Mouse (Mus musculus) hindbrain, embryonic 12.5 days (tissue): ENCODE measurements around the gene Hpf1. TPM values are rescaled to one million over a fixed set of nuclear protein-coding genes. Genes with fewer than 3 reads are reported as not detected.
A peak's percentile ranks its signal among the peaks of the same experiment; 100 is the strongest.

ENCODE experiments used
- ATAC-seq: fragments of 200-750 bp; cut with Nextera tagmentation; 2 replicates; pipeline ENCODE4 v1.8.0; 2017; ENCODE audit warnings: moderate TSS enrichment; ENCODE audit not compliant: low FRiP score
- H3K27ac ChIP-seq: fragments of 300-500 bp; sonication (generic); 2 replicates; pipeline ENCODE4 v1.5.1; 2016; ENCODE audit warnings: mild to moderate bottlenecking
- H3K27me3 ChIP-seq: fragments of 300-500 bp; sonication (generic); 2 replicates; pipeline ENCODE4 v1.6.1; 2016; ENCODE audit warnings: mild to moderate bottlenecking
- H3K36me3 ChIP-seq: fragments of 300-500 bp; sonication (generic); 2 replicates; pipeline ENCODE4 v1.6.1; 2016; ENCODE audit warnings: mild to moderate bottlenecking
- H3K4me1 ChIP-seq: fragments of 300-500 bp; sonication (generic); 2 replicates; pipeline ENCODE4 v1.6.1; 2016
- H3K4me2 ChIP-seq: fragments of 300-500 bp; sonication (generic); replicated peaks from 2 replicates; pipeline ENCODE4 v1.6.1; 2016; ENCODE audit warnings: mild to moderate bottlenecking
- H3K4me3 ChIP-seq: fragments of 300-500 bp; sonication (generic); 2 replicates; pipeline ENCODE4 v1.5.1; 2016; ENCODE audit warnings: mild to moderate bottlenecking
- H3K9ac ChIP-seq: fragments of 300-500 bp; sonication (generic); 2 replicates; pipeline ENCODE4 v1.6.1; 2016; ENCODE audit warnings: mild to moderate bottlenecking, moderate library complexity
- H3K9me3 ChIP-seq: fragments of 300-500 bp; sonication (generic); replicated peaks from 2 replicates; pipeline ENCODE4 v1.6.1; 2016; ENCODE audit warnings: mild to moderate bottlenecking
- WGBS: fragments of 180-500 bp; shearing (Covaris S2); methylation state at CpG from one replicate; pipeline ENCODE4 v1.1.7; 2016; 5-methylcytosine and 5-hydroxymethylcytosine counted together
- polyA plus RNA-seq: library from polyadenylated mRNA; unstranded; fragments of >200 nt; fragmentation: Nextera tagmentation; extraction: Ambion mirVana; gene quantifications from 2 replicates; pipeline ENCODE4 v1.2.1, GENCODE M21; 2016

Hpf1 gene
- 116 and 119 TPM in 2 replicates for polyA plus RNA-seq

DNA sequence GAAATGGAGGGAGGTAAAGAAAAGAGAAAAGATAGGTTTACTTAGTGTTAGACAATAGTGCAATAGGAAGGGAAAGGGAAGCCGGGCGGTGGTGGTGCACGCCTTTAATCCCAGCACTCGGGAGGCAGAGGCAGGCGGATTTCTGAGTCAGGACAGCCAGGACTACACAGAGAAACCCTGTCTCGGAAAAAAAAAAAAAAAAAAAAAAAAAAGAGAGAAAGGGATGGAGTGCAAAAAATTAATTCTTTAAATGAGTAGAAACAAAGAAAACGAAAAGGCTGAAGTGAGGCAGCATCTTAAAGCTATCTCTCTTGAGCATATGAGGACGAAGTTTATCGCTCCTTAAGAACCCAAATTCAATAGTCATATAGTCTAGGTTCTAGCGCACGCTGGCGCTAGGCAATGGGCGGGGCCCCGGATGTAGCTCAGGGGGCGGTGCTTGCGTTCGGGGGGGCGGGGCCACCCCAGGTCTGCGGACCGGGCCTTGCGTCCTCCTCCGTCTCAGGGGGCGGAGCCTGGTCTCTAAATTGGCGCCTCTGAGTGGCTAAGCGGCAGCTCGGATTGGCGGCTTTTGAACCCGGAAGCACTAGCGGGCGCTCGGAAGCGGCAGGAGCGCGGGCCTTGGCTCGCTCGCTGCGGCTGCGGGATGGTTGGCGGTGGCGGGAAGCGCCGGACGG, at the start of gene Hpf1:
Hpf1 (plus strand) TSS at position 576 of the 677 bp plus-strand sequence.
- peak within 1 kb of the TSS; percentile 75 for H3K9ac ChIP-seq
- H3K36me3 ChIP-seq = 0 out of 2 replicates have a peak, but pooled peaks cover 4% of the 10 kb centered on the region
- ATAC-seq = peak; percentile 98
- H3K4me3 ChIP-seq = peak within 1 kb of the TSS; percentile 73
- H3K27ac ChIP-seq = no peak within 1 kb of the TSS
- WGBS = 7% methylated on average over 43 of the region's 43 CpGs
- no peaks in the 10 kb centered on the region for H3K9me3 ChIP-seq
- peaks cover 12% of the 10 kb centered on the region for H3K4me1 ChIP-seq
- H3K27me3 ChIP-seq = no peaks in the 10 kb centered on the region
- H3K4me2 ChIP-seq = peak within 1 kb of the TSS; percentile 71

DNA sequence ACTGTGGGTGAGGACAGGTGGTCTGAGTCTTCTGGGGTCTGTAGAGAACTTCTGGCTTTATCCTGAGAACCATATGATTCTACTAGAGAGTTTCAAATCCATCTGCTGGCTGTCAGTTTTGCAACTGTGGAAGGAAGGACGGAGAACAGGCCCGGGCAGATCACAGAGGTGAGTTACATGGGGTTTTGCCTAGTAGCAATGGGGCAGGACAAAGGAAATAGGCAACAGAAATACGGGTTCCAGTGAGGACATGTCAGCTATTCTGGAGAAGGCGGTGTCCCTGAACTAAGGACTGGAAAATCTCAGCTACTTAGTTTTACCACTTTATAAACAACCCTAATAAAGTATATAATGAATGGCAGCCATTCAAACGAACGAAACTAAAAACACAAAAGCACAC, 47.8 kb upstream of the Hpf1 start:
- H3K4me1 ChIP-seq = no peaks in the 10 kb centered on the region
- no peaks in the 10 kb centered on the region for H3K36me3 ChIP-seq
- H3K27me3 ChIP-seq = no peaks in the 10 kb centered on the region
- H3K27ac ChIP-seq = no peak overlapping the region
- no peak overlapping the region for H3K4me3 ChIP-seq
- 86% methylated on average over 6 of the region's 6 CpGs for WGBS
- H3K9ac ChIP-seq = no peak overlapping the region
- ATAC-seq = no peak
- no peaks in the 10 kb centered on the region for H3K9me3 ChIP-seq
- no peak overlapping the region for H3K4me2 ChIP-seq

DNA sequence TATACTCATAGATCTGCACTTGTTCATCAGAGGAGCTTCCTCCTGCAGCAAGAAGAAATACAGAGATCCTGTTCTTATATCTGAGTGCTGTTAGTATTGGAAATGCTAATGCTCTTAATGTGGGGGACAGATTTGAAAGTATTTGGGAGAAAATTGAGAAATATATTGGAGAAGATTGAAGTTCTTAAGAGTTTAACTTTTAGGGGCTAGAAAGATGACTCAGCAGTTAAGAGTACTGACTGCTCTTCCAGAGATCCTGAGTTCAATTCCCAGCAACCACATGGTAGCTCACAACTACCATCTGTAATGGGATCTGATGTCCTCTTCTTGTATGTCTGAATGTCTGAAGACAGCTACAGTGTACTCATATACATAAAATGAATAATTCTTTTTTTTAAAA, 32.7 kb upstream of the Hpf1 start:
- H3K4me2 ChIP-seq = no peak overlapping the region
- no peaks in the 10 kb centered on the region for H3K4me1 ChIP-seq
- H3K9ac ChIP-seq = no peak overlapping the region
- H3K27me3 ChIP-seq = no peaks in the 10 kb centered on the region
- H3K36me3 ChIP-seq = no peaks in the 10 kb centered on the region
- no peak for ATAC-seq
- no peak overlapping the region for H3K27ac ChIP-seq
- H3K4me3 ChIP-seq = no peak overlapping the region
- no peaks in the 10 kb centered on the region for H3K9me3 ChIP-seq

DNA sequence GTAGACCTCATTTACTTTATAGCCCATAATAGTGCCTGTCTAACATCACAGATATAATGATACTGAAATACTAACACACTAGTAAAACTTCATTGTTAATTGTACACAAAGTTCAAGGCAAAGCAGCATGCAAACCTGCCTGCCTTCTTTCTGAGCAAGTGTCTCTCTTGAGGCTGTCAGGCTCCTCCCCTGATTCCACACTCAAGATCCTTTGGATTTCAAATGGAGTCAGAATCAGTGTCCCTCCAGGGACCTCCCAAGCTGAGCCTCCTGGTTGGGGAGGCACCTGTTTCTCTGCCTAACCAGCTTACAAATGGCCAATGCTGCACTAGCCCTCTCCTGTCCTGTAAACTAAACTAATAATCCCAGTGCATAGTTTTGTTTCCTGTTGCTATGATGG, 32.1 kb upstream of the Hpf1 start:
- H3K27ac ChIP-seq = no peak overlapping the region
- H3K4me3 ChIP-seq = no peak overlapping the region
- ATAC-seq = no peak
- no peak overlapping the region for H3K9ac ChIP-seq
- no peaks in the 10 kb centered on the region for H3K36me3 ChIP-seq
- H3K9me3 ChIP-seq = no peaks in the 10 kb centered on the region
- H3K4me1 ChIP-seq = no peaks in the 10 kb centered on the region
- no peak overlapping the region for H3K4me2 ChIP-seq
- H3K27me3 ChIP-seq = no peaks in the 10 kb centered on the region

DNA sequence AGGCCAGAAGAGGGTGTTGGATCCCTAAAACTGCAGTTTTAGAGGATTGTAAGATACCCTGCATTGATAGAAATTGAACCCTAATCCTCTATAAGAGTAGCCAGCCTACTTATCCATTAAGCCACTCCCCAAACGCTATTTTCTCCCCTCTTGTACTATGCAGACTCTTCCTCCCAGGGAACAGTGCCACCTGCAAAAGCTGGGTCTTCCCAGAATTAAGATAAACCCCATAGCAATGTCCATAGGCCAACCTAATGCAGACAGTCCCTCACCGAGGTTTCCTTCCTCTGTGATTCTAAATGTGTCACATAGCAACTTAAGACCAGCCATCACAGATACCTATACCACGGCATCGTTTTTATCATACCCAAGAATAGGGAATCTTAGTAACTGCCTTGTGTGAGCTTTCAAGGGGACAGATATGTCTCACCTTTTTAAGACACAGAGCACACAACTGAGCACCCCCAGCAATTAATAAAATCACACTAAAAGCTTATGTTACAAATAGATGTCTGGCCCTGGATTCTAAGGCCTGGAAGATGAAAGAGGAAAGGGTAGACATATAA, 31.2 kb upstream of the Hpf1 start:
- Histone ChIP-seq H3K9ac (no peak overlapping the region), H3K4me3 (no peak overlapping the region), H3K4me1 (no peaks in the 10 kb centered on the region), H3K27ac (no peak overlapping the region), H3K27me3 (no peaks in the 10 kb centered on the region), H3K4me2 (no peak overlapping the region), H3K9me3 (no peaks in the 10 kb centered on the region), H3K36me3 (no peaks in the 10 kb centered on the region)
- ATAC-seq = no peak
- WGBS = 77% methylated on average over 4 of the region's 4 CpGs

DNA sequence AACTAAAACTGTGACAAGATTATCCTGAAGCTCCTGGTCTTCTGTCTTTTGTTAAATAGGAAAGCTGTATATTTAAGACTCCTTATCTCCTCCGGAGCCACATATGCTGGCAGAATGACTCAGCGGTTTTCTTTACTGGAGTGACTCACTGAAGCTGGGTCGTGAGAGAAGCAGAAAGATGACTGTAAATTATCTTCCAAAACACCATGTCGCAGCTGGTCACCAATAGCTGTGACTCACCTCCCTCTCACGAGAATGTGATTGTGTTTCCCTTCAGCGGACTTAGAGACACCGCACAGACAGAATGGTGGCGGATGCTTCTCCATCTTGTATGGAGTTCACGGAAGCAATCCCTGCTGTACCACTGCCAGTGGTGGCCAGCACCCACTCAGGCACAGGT, 30.6 kb upstream of the Hpf1 start:
- Histone ChIP-seq H3K4me2 (no peak overlapping the region), H3K9me3 (no peaks in the 10 kb centered on the region), H3K4me3 (no peak overlapping the region), H3K36me3 (no peaks in the 10 kb centered on the region), H3K27me3 (no peaks in the 10 kb centered on the region), H3K27ac (no peak overlapping the region), H3K4me1 (no peaks in the 10 kb centered on the region), H3K9ac (no peak overlapping the region)
- 85% methylated on average over 9 of the region's 9 CpGs for WGBS
- ATAC-seq = no peak

DNA sequence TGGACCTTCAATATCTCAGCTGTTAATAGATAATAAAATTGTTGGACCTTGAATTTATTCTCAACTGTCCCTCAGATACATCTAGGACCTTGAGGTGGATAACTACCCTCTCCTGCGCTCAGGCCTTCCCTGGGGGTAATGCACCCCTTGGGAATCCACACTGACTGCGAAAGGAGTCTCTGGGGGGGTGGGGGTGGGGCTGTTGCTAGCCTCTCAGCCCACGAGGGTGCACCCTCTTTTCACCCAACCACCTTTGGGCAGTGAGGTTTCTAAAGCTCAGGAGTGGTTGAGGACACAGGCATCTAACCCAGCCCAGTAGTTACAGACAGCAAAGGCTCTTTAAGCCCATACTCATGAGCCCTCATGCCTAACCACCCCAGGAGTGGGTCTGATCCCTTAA, 29.5 kb upstream of the Hpf1 start:
- no peaks in the 10 kb centered on the region for H3K4me1 ChIP-seq
- no peak overlapping the region for H3K27ac ChIP-seq
- H3K9ac ChIP-seq = no peak overlapping the region
- no peak overlapping the region for H3K4me3 ChIP-seq
- no peaks in the 10 kb centered on the region for H3K36me3 ChIP-seq
- no peak overlapping the region for H3K4me2 ChIP-seq
- no peak for ATAC-seq
- WGBS = 75% methylated on average over 3 of the region's 3 CpGs
- H3K27me3 ChIP-seq = no peaks in the 10 kb centered on the region
- no peaks in the 10 kb centered on the region for H3K9me3 ChIP-seq

DNA sequence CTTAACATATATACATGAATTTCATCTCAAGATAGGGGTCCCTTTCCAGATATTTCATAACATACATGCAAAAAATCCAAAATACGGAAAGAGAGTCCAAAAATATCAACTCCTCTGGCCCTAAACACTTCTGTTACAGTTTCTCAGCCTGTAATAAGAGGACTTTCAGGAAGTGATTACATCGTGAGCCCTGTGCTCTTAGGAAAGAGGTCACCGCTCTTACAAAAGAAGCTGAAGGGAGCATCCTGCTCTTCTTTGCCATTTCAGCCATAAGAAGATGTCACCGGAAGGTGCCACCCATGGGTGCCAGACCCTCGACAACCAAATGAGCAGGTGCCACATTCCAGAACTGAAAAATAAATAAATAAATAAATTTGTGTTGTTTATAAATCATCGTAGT, 28.4 kb upstream of the Hpf1 start:
- Histone ChIP-seq H3K27ac (no peak overlapping the region), H3K4me2 (no peak overlapping the region), H3K9ac (no peak overlapping the region), H3K9me3 (no peaks in the 10 kb centered on the region), H3K27me3 (no peaks in the 10 kb centered on the region; the same call in 1 of the 2 replicates), H3K4me1 (no peaks in the 10 kb centered on the region), H3K4me3 (no peak overlapping the region), H3K36me3 (no peaks in the 10 kb centered on the region)
- 91% methylated on average over 6 of the region's 6 CpGs for WGBS
- no peak for ATAC-seq

DNA sequence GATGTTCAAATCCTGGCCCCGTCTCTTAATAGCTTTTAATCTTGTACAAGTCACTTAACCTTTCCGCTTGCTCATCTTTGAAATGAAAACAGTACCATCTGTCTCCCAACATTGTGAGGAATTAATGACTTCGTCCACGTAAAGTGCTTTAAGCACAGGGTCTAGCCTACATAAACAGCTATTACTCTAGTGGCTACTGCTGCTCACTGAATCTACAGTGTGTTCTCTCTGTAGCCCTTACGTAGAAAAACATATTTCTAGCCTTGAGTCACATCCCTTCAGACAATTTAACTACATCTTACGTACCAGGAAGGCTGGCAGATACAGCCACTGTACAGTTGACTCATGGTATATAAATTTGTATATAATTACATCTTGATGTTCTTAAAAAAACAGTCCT, 25.3 kb upstream of the Hpf1 start:
- no peaks in the 10 kb centered on the region for H3K4me1 ChIP-seq
- no peak for ATAC-seq

DNA sequence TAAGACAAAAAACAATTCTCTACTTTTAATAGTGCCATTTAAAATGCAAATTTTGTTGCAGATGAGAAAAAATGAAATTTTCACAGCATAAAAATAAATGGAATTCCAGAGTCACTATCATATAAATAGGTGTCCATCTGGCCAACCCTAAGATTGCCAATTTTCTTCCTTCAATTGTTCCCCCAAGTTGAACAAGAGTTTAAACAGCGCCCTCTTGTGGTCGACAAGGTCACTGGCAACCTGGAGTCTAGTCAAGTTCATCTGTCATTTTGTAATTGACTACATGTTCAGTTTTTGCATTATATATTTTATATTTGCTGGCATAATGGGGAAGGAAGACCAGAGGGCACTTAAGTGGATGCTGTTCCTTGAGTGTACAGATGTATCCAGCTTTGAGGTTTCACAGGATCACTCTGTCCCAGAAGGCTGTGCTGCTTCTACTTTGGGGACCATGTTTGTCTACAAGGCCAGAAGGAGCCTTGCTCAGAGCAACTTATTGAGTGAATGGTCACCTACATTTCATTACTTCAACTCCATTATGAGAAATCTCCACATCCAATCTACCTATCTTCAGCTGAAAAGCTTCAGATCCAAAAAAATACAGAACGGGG, 24.6 kb upstream of the Hpf1 start:
- 33% methylated on average over 3 of the region's 3 CpGs for WGBS
- Histone ChIP-seq H3K27ac (no peak overlapping the region), H3K4me3 (no peak overlapping the region), H3K4me1 (no peaks in the 10 kb centered on the region), H3K27me3 (no peaks in the 10 kb centered on the region; the same call in 1 of the 2 replicates), H3K36me3 (no peaks in the 10 kb centered on the region), H3K9me3 (no peaks in the 10 kb centered on the region), H3K4me2 (no peak overlapping the region), H3K9ac (no peak overlapping the region)
- no peak for ATAC-seq

More for the DNA sequence above, 25.3 kb upstream of the Hpf1 start:
- no peak overlapping the region for H3K9ac ChIP-seq
- no peaks in the 10 kb centered on the region for H3K9me3 ChIP-seq
- no peak overlapping the region for H3K4me2 ChIP-seq
- no peaks in the 10 kb centered on the region for H3K36me3 ChIP-seq
- H3K27me3 ChIP-seq = no peaks in the 10 kb centered on the region; the same call in 1 of the 2 replicates
- H3K27ac ChIP-seq = no peak overlapping the region
- 79% methylated on average over 6 of the region's 6 CpGs for WGBS
- H3K4me3 ChIP-seq = no peak overlapping the region

DNA sequence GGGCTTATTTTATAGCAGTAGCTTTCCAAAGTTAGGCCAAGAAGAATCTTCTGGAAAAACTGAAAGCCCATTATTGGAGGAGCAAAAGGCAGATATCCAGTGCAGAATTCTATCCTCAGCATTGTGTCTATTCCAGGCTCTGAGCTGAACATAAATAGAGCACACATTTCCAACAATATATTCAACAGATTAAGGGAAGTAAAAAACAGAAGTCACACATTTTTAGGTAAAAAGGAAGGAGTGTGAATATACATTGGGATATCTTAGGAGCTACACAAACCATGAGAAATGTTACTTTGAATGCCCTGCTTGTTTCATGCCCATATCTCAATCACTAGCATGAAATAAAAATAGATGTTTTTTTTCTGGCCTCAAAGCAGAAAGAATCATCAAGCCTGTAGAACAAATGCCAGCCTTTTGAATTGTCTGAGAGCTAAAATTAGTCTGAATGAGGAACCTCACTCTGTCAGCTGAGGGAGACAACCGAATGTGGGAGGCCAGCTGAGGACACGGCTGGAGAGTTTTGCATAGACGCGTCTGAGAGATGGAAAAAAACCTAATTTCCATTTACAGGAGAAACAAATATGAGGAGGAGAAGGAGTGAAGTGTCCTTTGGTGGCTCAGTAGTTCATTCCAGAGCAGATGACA, 22.6 kb upstream of the Hpf1 start:
- ATAC-seq = no peak
- WGBS = 83% methylated on average over 4 of the region's 4 CpGs

DNA sequence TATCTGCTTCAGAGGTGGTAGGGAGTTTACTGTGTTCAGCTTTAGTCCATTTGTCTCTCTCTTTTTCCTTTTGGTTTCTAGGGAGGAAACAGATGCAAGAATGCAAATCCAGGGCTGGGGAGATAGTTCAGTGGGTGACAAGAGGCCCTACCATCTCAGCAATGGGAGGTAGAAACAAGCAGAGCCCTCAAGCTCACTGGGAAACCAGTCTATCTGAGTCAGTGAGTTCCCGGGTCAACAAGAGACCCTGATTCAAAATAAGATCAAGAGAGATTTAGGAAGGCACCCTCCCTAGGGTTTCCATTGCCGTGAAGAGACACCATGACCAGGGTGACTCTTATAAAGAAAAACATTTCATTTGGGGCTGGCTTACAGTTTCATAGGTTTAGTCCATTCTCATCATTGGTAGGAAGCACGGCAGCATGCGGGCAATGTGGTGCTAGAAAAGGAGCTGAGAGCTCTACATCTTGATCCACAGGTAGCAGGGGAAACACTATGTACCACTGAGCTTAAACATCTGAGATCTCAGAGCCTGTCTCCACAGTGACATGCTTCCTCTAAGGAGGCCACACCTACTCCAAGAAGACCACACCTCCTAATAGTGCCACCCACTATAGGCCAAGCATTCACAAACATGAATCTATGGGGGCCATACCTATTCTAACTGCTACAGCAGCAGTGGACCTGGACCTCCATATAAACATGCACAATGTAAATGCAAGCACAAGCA, 21.8 kb upstream of the Hpf1 start:
- H3K4me2 ChIP-seq = no peak overlapping the region
- H3K4me1 ChIP-seq = no peaks in the 10 kb centered on the region
- ATAC-seq = no peak
- no peak overlapping the region for H3K4me3 ChIP-seq
- H3K27me3 ChIP-seq = no peaks in the 10 kb centered on the region; the same call in 1 of the 2 replicates
- H3K9ac ChIP-seq = no peak overlapping the region
- 89% methylated on average over 4 of the region's 4 CpGs for WGBS
- no peak overlapping the region for H3K27ac ChIP-seq
- no peaks in the 10 kb centered on the region for H3K9me3 ChIP-seq
- H3K36me3 ChIP-seq = no peaks in the 10 kb centered on the region

More for the DNA sequence above, 22.6 kb upstream of the Hpf1 start:
- no peak overlapping the region for H3K27ac ChIP-seq
- no peaks in the 10 kb centered on the region; the same call in 1 of the 2 replicates for H3K27me3 ChIP-seq
- no peaks in the 10 kb centered on the region for H3K9me3 ChIP-seq
- H3K9ac ChIP-seq = no peak overlapping the region
- H3K4me2 ChIP-seq = no peak overlapping the region
- no peak overlapping the region for H3K4me3 ChIP-seq
- H3K36me3 ChIP-seq = no peaks in the 10 kb centered on the region
- no peaks in the 10 kb centered on the region for H3K4me1 ChIP-seq
